In the genomic region with DNA sequence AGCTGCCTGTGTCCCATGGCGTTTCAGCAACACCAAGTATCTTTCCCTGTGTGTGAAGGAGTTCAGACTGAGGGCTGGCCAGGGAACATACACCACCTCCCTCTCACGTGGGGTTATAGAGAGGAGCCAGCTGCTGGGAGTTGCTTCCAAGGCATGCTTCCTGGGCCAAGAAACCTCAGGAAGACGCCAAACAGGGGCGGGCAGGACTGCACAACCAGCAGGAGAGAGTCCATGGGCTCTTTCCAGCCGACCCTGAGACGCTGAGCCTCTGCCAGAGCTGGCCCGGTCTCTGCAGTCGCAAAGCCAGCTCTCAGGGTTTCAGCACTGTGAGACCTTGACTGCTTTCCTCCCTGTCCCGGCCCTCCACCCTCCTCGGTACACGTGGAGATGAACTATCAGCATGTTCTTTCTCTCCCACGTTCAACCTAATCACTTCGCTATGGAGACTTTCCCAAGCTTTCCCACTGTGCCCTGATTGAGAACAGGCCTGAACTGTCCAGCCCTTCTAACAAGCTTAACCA, we compare ENCODE assay signal across 9 mouse cellular contexts. TPM values are rescaled to one million over a fixed set of nuclear protein-coding genes. Genes with fewer than 3 reads are reported as not detected.
DNase-seq lines count a peak whose midpoint lies in the region; ATAC-seq lines count a peak whose summit lies in the region.
"Had no signal": no experiment of that assay in that cellular context is flagged by ENCODE, and none has a peak within 500 bp of the region (broad histone marks: within the 10 kb centered on the region; RNA-seq: fewer than 3 reads in every experiment).

No protein-coding gene starts in this region.

- no peaks in the 10 kb centered on the region for H3K27me3 ChIP-seq in hindbrain, embryonic 16.5 days (replicated peaks; ENCODE audit: control insufficient read depth, insufficient read depth, low read length)
- H3K27me3 ChIP-seq in midbrain, embryonic 14.5 days (ENCODE audit: control insufficient read depth, insufficient read depth, low read length), result no peaks in the 10 kb centered on the region

- peak; percentile 95 for ATAC-seq in hindbrain, embryonic 16.5 days
- ATAC-seq in midbrain, embryonic 14.5 days (ENCODE audit: low FRiP score, low TSS enrichment), result no peak

- 43% methylated on average over 13 of the region's 13 CpGs for WGBS in hindbrain, embryonic 16.5 days
- 48% methylated on average over 13 of the region's 13 CpGs for WGBS in midbrain, embryonic 14.5 days

- H3K9ac ChIP-seq in hindbrain, embryonic 16.5 days (ENCODE audit: low read depth, low read length), result no peak overlapping the region
- no peak overlapping the region for H3K9ac ChIP-seq in midbrain, embryonic 14.5 days (replicated peaks; ENCODE audit: low read length)

- intact Hi-C loops in gastrocnemius, postnatal 14 days (cut with DNase I; ENCODE audit: low total_unique reads), result no loop called here

- H3K4me1 ChIP-seq in hindbrain, embryonic 16.5 days (ENCODE audit: control insufficient read depth, insufficient read depth, low read depth, low read length), result no peaks in the 10 kb centered on the region
- no peaks in the 10 kb centered on the region for H3K4me1 ChIP-seq in midbrain, embryonic 14.5 days (ENCODE audit: control insufficient read depth, insufficient read depth, low read length)

- peak; percentile 47 to 48 for DNase-seq in adrenal gland, adult 18-20 months (ENCODE audit: low spot score in 2 of 2)
- peak; percentile 85 to 95 for DNase-seq in cerebellum, postnatal 10 days
- DNase-seq in gastrocnemius, postnatal 14 days, result peak; percentile 92
- peak; percentile 39 to 43 for DNase-seq in left cerebral cortex, adult 18-20 months (ENCODE audit: low spot score in 2 of 2)
- peak; percentile 33 for DNase-seq in midbrain, embryonic 14.5 days
- peak; percentile 90 for DNase-seq in testis, postnatal 14 days (ENCODE audit: low spot score)
- DNase-seq in thymus, adult 18-20 months, result no peak

- 0 out of 2 replicates have a peak overlapping the region, but pooled peaks have one; percentile 4 for H3K4me2 ChIP-seq in hindbrain, embryonic 16.5 days (ENCODE audit: low read length)
- no peak overlapping the region for H3K4me2 ChIP-seq in midbrain, embryonic 14.5 days (ENCODE audit: low read length)

- H3K36me3 ChIP-seq in hindbrain, embryonic 16.5 days (ENCODE audit: control insufficient read depth, insufficient read depth, low read length), result no peaks in the 10 kb centered on the region
- no peaks in the 10 kb centered on the region for H3K36me3 ChIP-seq in midbrain, embryonic 14.5 days (ENCODE audit: control insufficient read depth, insufficient read depth, low read length)
- H3K36me3 ChIP-seq: G1E had no signal

- H3K4me3 ChIP-seq in hindbrain, embryonic 16.5 days (ENCODE audit: low read length), result no peak overlapping the region
- no peak overlapping the region for H3K4me3 ChIP-seq in midbrain, embryonic 14.5 days (replicated peaks; ENCODE audit: low read depth, low read length)

- no peaks in the 10 kb centered on the region for H3K9me3 ChIP-seq in hindbrain, embryonic 16.5 days (ENCODE audit: control insufficient read depth, low read length)
- H3K9me3 ChIP-seq in midbrain, embryonic 14.5 days (ENCODE audit: control insufficient read depth, low read length), result no peaks in the 10 kb centered on the region
- H3K9me3 ChIP-seq: G1E had no signal

- H3K27ac ChIP-seq in hindbrain, embryonic 16.5 days (ENCODE audit: low read depth, low read length), result peak overlapping the region; percentile 57
- no peak overlapping the region for H3K27ac ChIP-seq in midbrain, embryonic 14.5 days (replicated peaks; ENCODE audit: low read depth, low read length)

RNA-seq across cellular contexts. Expression of a gene that starts 13.1 kb away (rescaled TPM):
- total RNA-seq in adrenal gland, adult 18-20 months (2021), result 10 to 100 TPM; 11.1 to 19.0 TPM
- total RNA-seq in gastrocnemius, postnatal 14 days (2021), result 10 to 100 TPM in 1 of 2 experiments, 1 to 10 TPM in 1; 8.5 to 13.1 TPM
- 25.2 and 34.2 TPM in 2 replicates for polyA plus RNA-seq in hindbrain, embryonic 16.5 days (2015; fragmentation: Nextera tagmentation; extraction: Ambion mirVana)
- total RNA-seq in left cerebral cortex, adult 18-20 months (2021), result 10 to 100 TPM; 42.8 to 47.5 TPM
- polyA plus RNA-seq in midbrain, embryonic 14.5 days (2014; fragmentation: Nextera tagmentation; extraction: Ambion mirVana), result 19.9 and 32.6 TPM in 2 replicates

Comparison
In these comparisons a context has a peak if more than half of its experiments do, and no peak if none do; other contexts are left out.
1. DNase-seq: peak in adrenal gland, adult 18-20 months (2 of 2), cerebellum, postnatal 10 days (2 of 2), gastrocnemius, postnatal 14 days (single experiment), left cerebral cortex, adult 18-20 months (2 of 2), midbrain, embryonic 14.5 days (single experiment) and testis, postnatal 14 days (single experiment); none in thymus, adult 18-20 months (0 of 2).